Mouse (Mus musculus): ENCODE results near the gene Col5a3. TPM values are rescaled to one million over a fixed set of nuclear protein-coding genes. Genes with fewer than 3 reads are reported as not detected.
A peak's percentile ranks its signal among the peaks of the same experiment; 100 is the strongest.

Gene Col5a3
- polyA plus RNA-seq, 1 experiment from 2014 or later, result 2.4 TPM

GRCm38 (mm10) chr9:20812537-20813271 lies 2.2 kb downstream of the Col5a3 start:
- no peaks in the 10 kb centered on the region for H3K27me3 ChIP-seq (ENCODE audit: control insufficient read depth, insufficient read depth, low read length)
- 7% methylated on average over 19 of the region's 19 CpGs for WGBS
- ATAC-seq (ENCODE audit: low FRiP score, low TSS enrichment) (0 out of 2 replicates have a peak, but pooled peaks have one; percentile 13), DNase-seq (ENCODE audit: low spot score) (peak; percentile 56)
- no peak overlapping the region; the same call in 1 of the 2 replicates for H3K4me2 ChIP-seq (replicated peaks; ENCODE audit: low read depth)
- H3K27ac ChIP-seq (replicated peaks), result no peak overlapping the region
- H3K9ac ChIP-seq (ENCODE audit: low read length), result no peak overlapping the region
- H3K4me3 ChIP-seq (ENCODE audit: low read depth, low read length), result no peak overlapping the region
- H3K9me3 ChIP-seq (ENCODE audit: control insufficient read depth, low read length), result no peaks in the 10 kb centered on the region
- H3K36me3 ChIP-seq (ENCODE audit: control insufficient read depth, insufficient read depth, low read length), result no peaks in the 10 kb centered on the region
- H3K4me1 ChIP-seq (replicated peaks; ENCODE audit: control insufficient read depth, insufficient read depth), result no peaks in the 10 kb centered on the region; the same call in 1 of the 2 replicates
- no peak for TF ChIP-seq EP300 (optimal IDR thresholded peaks at IDR 0.05)
- TF ChIP-seq CTCF (IDR thresholded peaks at IDR 0.05; ENCODE audit: low read depth), result no peak

DNA sequence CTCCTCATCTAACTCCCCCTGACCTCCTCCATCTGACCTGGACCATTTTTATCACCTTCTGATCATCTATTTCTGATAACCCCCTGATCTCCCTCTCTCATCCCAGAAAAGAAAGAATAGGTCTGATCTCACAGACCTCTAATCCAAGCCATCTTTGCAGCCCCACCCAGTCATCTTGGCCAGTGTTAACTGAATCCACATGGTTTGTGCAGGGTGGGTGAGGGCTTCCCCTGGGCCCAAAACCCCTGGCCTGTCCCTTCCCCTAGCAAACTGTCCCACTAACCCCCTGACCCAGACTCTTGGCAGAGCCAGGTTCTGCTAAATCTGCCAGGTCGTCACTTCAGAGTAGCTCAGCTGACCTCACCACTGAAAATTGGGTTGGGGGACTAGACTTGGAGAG lies 4.1 kb downstream of the Col5a3 start:
- WGBS, result 67% methylated on average over 1 of the region's 1 CpGs
- H3K27ac ChIP-seq (replicated peaks), result no peak overlapping the region
- DNase-seq (ENCODE audit: low spot score), result no peak
- no peaks in the 10 kb centered on the region for H3K27me3 ChIP-seq (ENCODE audit: control insufficient read depth, insufficient read depth, low read length)
- no peaks in the 10 kb centered on the region for H3K9me3 ChIP-seq (ENCODE audit: control insufficient read depth, low read length)
- H3K4me3 ChIP-seq (ENCODE audit: low read depth, low read length), result no peak overlapping the region
- ATAC-seq (ENCODE audit: low FRiP score, low TSS enrichment), result no peak
- no peaks in the 10 kb centered on the region for H3K36me3 ChIP-seq (ENCODE audit: control insufficient read depth, insufficient read depth, low read length)
- no peak overlapping the region for H3K9ac ChIP-seq (ENCODE audit: low read length)
- no peaks in the 10 kb centered on the region; the same call in 1 of the 2 replicates for H3K4me1 ChIP-seq (replicated peaks; ENCODE audit: control insufficient read depth, insufficient read depth)
- H3K4me2 ChIP-seq (replicated peaks; ENCODE audit: low read depth), result no peak overlapping the region
- no peak for TF ChIP-seq EP300 (optimal IDR thresholded peaks at IDR 0.05)
- no peak for TF ChIP-seq CTCF (IDR thresholded peaks at IDR 0.05; ENCODE audit: low read depth)

DNA sequence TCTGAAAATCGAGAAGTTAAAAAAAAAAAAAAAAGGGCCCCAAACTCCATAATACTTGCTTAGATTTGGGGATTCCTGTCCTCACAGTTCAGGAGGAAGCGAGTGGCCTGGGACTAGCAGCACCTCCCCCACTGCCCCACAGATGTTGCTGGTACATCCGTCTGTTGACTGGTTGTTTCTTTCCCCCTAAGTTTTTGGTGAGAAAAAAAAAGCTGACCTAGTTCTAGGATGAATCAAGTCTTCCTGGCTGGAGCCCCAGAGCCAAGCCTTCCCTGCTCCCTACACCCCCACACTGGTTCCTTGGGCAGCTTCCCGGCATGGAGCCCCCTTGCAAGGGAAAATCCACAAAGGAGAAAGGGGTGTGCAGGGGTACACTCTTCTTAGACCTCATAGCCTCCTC lies 4.6 kb downstream of the Col5a3 start:
- Histone ChIP-seq H3K4me3 (ENCODE audit: low read depth, low read length) (no peak overlapping the region), H3K27ac (replicated peaks) (no peak overlapping the region), H3K9me3 (ENCODE audit: control insufficient read depth, low read length) (no peaks in the 10 kb centered on the region), H3K36me3 (ENCODE audit: control insufficient read depth, insufficient read depth, low read length) (no peaks in the 10 kb centered on the region), H3K27me3 (ENCODE audit: control insufficient read depth, insufficient read depth, low read length) (no peaks in the 10 kb centered on the region), H3K4me2 (replicated peaks; ENCODE audit: low read depth) (no peak overlapping the region), H3K4me1 (replicated peaks; ENCODE audit: control insufficient read depth, insufficient read depth) (no peaks in the 10 kb centered on the region; the same call in 1 of the 2 replicates), H3K9ac (ENCODE audit: low read length) (no peak overlapping the region)
- no peak for DNase-seq (ENCODE audit: low spot score)
- 47% methylated on average over 4 of the region's 4 CpGs for WGBS
- TF ChIP-seq CTCF (IDR thresholded peaks at IDR 0.05; ENCODE audit: low read depth), result no peak
- no peak for ATAC-seq (ENCODE audit: low FRiP score, low TSS enrichment)

DNA sequence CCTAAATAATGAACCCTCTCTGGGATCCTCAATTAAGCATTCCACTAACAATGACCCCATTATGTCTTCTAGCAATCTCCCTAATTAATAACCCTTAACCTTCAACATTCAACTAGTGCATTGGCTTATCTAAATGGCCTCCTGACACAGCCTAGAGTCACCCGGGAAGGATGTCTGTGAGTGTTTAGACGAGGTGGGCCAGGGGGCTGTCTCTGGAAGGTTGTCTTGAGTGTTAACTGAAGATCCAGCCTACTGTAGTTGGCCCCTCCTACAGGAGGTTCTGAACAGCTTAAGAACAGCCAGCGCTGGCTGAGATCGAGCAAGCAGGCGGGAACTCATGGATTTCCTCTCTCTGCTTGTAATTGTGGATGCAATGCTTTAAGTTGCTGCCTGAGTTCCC lies 9.2 kb downstream of the Col5a3 start:
- ATAC-seq (ENCODE audit: low FRiP score, low TSS enrichment), result no peak
- Histone ChIP-seq H3K4me1 (replicated peaks; ENCODE audit: control insufficient read depth, insufficient read depth) (no peaks in the 10 kb centered on the region), H3K4me3 (ENCODE audit: low read depth, low read length) (no peak overlapping the region), H3K4me2 (replicated peaks; ENCODE audit: low read depth) (no peak overlapping the region), H3K27ac (replicated peaks) (no peak overlapping the region), H3K27me3 (ENCODE audit: control insufficient read depth, insufficient read depth, low read length) (no peaks in the 10 kb centered on the region), H3K36me3 (ENCODE audit: control insufficient read depth, insufficient read depth, low read length) (no peaks in the 10 kb centered on the region), H3K9me3 (ENCODE audit: control insufficient read depth, low read length) (no peaks in the 10 kb centered on the region), H3K9ac (ENCODE audit: low read length) (no peak overlapping the region)
- TF ChIP-seq CTCF (IDR thresholded peaks at IDR 0.05; ENCODE audit: low read depth) (no peak), EP300 (optimal IDR thresholded peaks at IDR 0.05) (no peak)
- no peak for DNase-seq (ENCODE audit: low spot score)
- 45% methylated on average over 5 of the region's 5 CpGs for WGBS

DNA sequence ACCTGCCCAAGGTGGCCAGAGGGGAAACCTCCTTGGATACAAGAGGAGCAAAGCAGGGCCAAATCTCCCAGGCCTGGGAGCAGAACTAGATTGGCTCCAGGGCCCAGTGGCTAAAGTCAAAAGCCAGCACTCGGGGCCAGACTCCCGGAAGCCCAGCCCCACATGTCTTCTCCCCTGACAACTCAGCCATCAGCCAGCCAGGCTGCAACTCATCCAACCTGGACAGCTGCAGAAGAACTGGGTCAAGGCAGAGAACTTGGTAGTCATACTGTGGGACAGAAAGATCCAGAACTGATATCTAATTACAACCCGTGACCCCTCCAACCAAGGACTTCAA lies 9.7 kb downstream of the Col5a3 start:
- no peaks in the 10 kb centered on the region for H3K4me1 ChIP-seq (replicated peaks; ENCODE audit: control insufficient read depth, insufficient read depth)
- no peaks in the 10 kb centered on the region for H3K9me3 ChIP-seq (ENCODE audit: control insufficient read depth, low read length)
- H3K27me3 ChIP-seq (ENCODE audit: control insufficient read depth, insufficient read depth, low read length), result no peaks in the 10 kb centered on the region
- H3K36me3 ChIP-seq (ENCODE audit: control insufficient read depth, insufficient read depth, low read length), result no peaks in the 10 kb centered on the region
- H3K4me2 ChIP-seq (replicated peaks; ENCODE audit: low read depth), result no peak overlapping the region
- no peak for TF ChIP-seq EP300 (optimal IDR thresholded peaks at IDR 0.05)
- TF ChIP-seq CTCF (IDR thresholded peaks at IDR 0.05; ENCODE audit: low read depth), result no peak
- no peak overlapping the region for H3K9ac ChIP-seq (ENCODE audit: low read length)
- H3K4me3 ChIP-seq (ENCODE audit: low read depth, low read length), result no peak overlapping the region
- H3K27ac ChIP-seq (replicated peaks), result no peak overlapping the region
- 73% methylated on average over 3 of the region's 3 CpGs for WGBS
- DNase-seq (ENCODE audit: low spot score), result no peak
- ATAC-seq (ENCODE audit: low FRiP score, low TSS enrichment), result no peak

GRCm38 (mm10) chr9:20804266-20805158 lies 10.4 kb downstream of the Col5a3 start:
- no peaks in the 10 kb centered on the region for H3K36me3 ChIP-seq (ENCODE audit: control insufficient read depth, insufficient read depth, low read length)
- H3K27me3 ChIP-seq (ENCODE audit: control insufficient read depth, insufficient read depth, low read length), result no peaks in the 10 kb centered on the region
- ATAC-seq (ENCODE audit: low FRiP score, low TSS enrichment), result peak; percentile 88
- 60% methylated on average over 13 of the region's 13 CpGs for WGBS
- H3K9me3 ChIP-seq (ENCODE audit: control insufficient read depth, low read length), result no peaks in the 10 kb centered on the region
- H3K4me1 ChIP-seq (replicated peaks; ENCODE audit: control insufficient read depth, insufficient read depth), result no peaks in the 10 kb centered on the region
- DNase-seq (ENCODE audit: low spot score), result peak; percentile 80
- no peak overlapping the region for H3K27ac ChIP-seq (replicated peaks)
- no peak for TF ChIP-seq EP300 (optimal IDR thresholded peaks at IDR 0.05)
- peak; percentile 89 for TF ChIP-seq CTCF (IDR thresholded peaks at IDR 0.05; ENCODE audit: low read depth)
- H3K9ac ChIP-seq (ENCODE audit: low read length), result no peak overlapping the region
- no peak overlapping the region for H3K4me2 ChIP-seq (replicated peaks; ENCODE audit: low read depth)
- H3K4me3 ChIP-seq (ENCODE audit: low read depth, low read length), result no peak overlapping the region

Measured in stomach, postnatal 0 days (tissue).